Mouse (Mus musculus) bone marrow, adult 2 months (tissue): ENCODE data around the gene Lyg2.

Source experiments
- CTCF ChIP-seq: fragments of 200-500 bp; IDR thresholded peaks from 2 replicates; pipeline ENCODE4 v1.5.1; 2011; ENCODE audit warnings: low read length, control low read depth; ENCODE audit not compliant: control insufficient read depth, insufficient read depth
- POLR2A ChIP-seq: fragments of 200-500 bp; IDR thresholded peaks from 2 replicates; pipeline ENCODE4 v1.6.1; 2011; ENCODE audit warnings: low read depth, mild to moderate bottlenecking, control low read depth, low read length, borderline replicate concordance; ENCODE audit not compliant: control insufficient read depth

DNA sequence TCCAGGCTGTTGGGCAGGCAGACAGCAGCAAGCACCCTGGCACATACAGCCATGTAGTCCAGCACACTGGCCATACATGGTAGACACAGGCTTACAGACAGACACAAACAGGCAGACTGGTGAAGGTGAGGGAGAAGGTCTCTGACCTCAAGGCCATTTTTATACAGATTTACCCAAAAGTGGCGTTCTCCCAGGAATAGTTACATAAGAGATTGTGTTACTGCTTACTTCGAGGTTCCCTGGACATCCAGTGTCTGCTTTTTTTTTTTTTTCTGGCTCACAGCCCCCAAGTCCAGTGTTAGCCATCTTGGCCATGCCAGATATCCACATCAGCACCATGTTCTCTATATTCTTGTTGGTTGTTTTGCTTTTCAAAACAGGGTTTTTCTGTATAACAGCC is 42.2 kb upstream of the Lyg2 start:
- TF ChIP-seq POLR2A (no peak), CTCF (no peak)
